Mouse (Mus musculus): ENCODE data around the gene Ppil1.

- no peak for TF ChIP-seq REST (IDR thresholded peaks at IDR 0.05; ENCODE audit: insufficient read depth, insufficient read length)
- no peak for TF ChIP-seq POLR2A (IDR thresholded peaks at IDR 0.05; ENCODE audit: insufficient read length, low read depth)
- no peak for TF ChIP-seq CEBPB (IDR thresholded peaks at IDR 0.05; ENCODE audit: insufficient read depth, poor library complexity, severe bottlenecking)
- no peak for TF ChIP-seq USF1 (IDR thresholded peaks at IDR 0.05; ENCODE audit: low read depth)
- no peak for TF ChIP-seq MYOD1 (IDR thresholded peaks at IDR 0.05; ENCODE audit: control insufficient read depth in 1 of 3, insufficient read length in 2 of 3, low read depth in 2 of 3)
- TF ChIP-seq POLR2AphosphoS2 (IDR thresholded peaks at IDR 0.05; ENCODE audit: insufficient read length, low read depth) = no peak
- TF ChIP-seq MAX (IDR thresholded peaks at IDR 0.05; ENCODE audit: low read depth) = no peak
Measured at GRCm38 (mm10) chr17:29310056-29310623, 46.2 kb upstream of the Ppil1 start.

Measured in myocyte (in vitro differentiated cells).